Mouse (Mus musculus) E14TG2a.4 (cell line): ENCODE measurements around the gene Atl1.

Experiments
- CTCF ChIP-seq: conservative IDR thresholded peaks from 2 replicates; pipeline ENCODE4 v1.5.1; 2014; ENCODE audit warnings: low read length
- NANOG ChIP-seq: IDR thresholded peaks from 2 replicates; pipeline ENCODE4 v1.6.1; 2014; ENCODE audit warnings: borderline replicate concordance, low read length, mixed read lengths
- POU5F1 ChIP-seq: IDR thresholded peaks from 2 replicates; pipeline ENCODE4 v1.6.1; 2014; ENCODE audit warnings: low read length, borderline replicate concordance

GRCm38 (mm10) chr12:70010356-70010755 is 117.9 kb downstream of the Atl1 start:
- no peak for TF ChIP-seq CTCF
- TF ChIP-seq NANOG = no peak
- no peak for TF ChIP-seq POU5F1
